Mouse (Mus musculus) lung, embryonic 15.5 days (tissue): ENCODE data around the gene C6. TPM values are rescaled to one million over a fixed set of nuclear protein-coding genes. Genes with fewer than 3 reads are reported as not detected.

Source experiments
- ATAC-seq: fragments of 200-750 bp; cut with Nextera tagmentation; 2 replicates; pipeline ENCODE4 v1.8.0; 2017; ENCODE audit warnings: moderate number of reproducible peaks, borderline replicate concordance; ENCODE audit not compliant: low FRiP score, low TSS enrichment; ENCODE audit errors: extremely low read depth
- H3K27ac ChIP-seq: fragments of 300-500 bp; sonication (generic); 2 replicates; pipeline ENCODE4 v1.5.1; 2015; ENCODE audit warnings: moderate library complexity, mild to moderate bottlenecking, inconsistent platforms
- H3K27me3 ChIP-seq: fragments of 300-500 bp; sonication (generic); 2 replicates; pipeline ENCODE4 v1.6.1; 2015; ENCODE audit warnings: inconsistent platforms
- H3K36me3 ChIP-seq: fragments of 300-500 bp; sonication (generic); 2 replicates; pipeline ENCODE4 v1.6.1; 2015; ENCODE audit warnings: inconsistent platforms
- H3K4me1 ChIP-seq: fragments of 300-500 bp; sonication (generic); 2 replicates; pipeline ENCODE4 v1.6.1; 2015; ENCODE audit warnings: inconsistent platforms
- H3K4me2 ChIP-seq: fragments of 300-500 bp; sonication (generic); 2 replicates; pipeline ENCODE4 v1.6.1; 2015; ENCODE audit warnings: inconsistent platforms, mild to moderate bottlenecking, moderate library complexity
- H3K4me3 ChIP-seq: fragments of 300-500 bp; sonication (generic); 2 replicates; pipeline ENCODE4 v1.5.1; 2015; ENCODE audit warnings: mild to moderate bottlenecking, inconsistent platforms
- H3K9ac ChIP-seq: fragments of 300-500 bp; sonication (generic); 2 replicates; pipeline ENCODE4 v1.6.1; 2015; ENCODE audit warnings: inconsistent platforms
- H3K9me3 ChIP-seq: fragments of 300-500 bp; sonication (generic); 2 replicates; pipeline ENCODE4 v1.6.1; 2016; ENCODE audit warnings: inconsistent platforms
- WGBS: fragments of 180-500 bp; shearing (Covaris S2); methylation state at CpG from one replicate; pipeline ENCODE4 v1.1.7; 2015; 5-methylcytosine and 5-hydroxymethylcytosine counted together
- polyA plus RNA-seq: library from polyadenylated mRNA; unstranded; fragments of >200 nt; fragmentation: Nextera tagmentation; extraction: Ambion mirVana; gene quantifications from 2 replicates; pipeline ENCODE4 v1.2.1, GENCODE M21; 2015

The C6 gene
- polyA plus RNA-seq, 1 experiment from 2014 or later, result not detected

DNA sequence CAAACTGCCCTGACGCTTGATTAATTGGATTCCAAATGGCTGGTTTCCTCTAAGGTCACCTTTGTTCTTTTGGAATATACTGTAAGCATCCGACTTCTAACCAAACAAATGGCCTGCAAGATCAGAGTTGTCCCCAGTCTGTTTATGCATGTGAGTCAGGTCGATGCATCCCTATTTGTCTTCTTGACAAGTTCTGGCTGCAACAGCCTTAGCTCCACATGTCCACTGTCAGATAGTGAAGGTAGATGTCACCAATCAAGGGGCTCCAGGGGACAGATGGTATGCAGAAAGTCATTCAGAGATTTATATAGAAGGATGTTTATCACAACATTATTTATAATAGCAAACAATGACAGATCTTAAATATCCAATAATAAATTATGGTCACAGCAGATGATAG, 91.5 kb downstream of the C6 start:
- Histone ChIP-seq H3K27ac (no peak overlapping the region), H3K4me3 (no peak overlapping the region), H3K9me3 (no peaks in the 10 kb centered on the region), H3K4me1 (no peaks in the 10 kb centered on the region), H3K36me3 (no peaks in the 10 kb centered on the region), H3K4me2 (no peak overlapping the region), H3K9ac (no peak overlapping the region), H3K27me3 (no peaks in the 10 kb centered on the region)
- 26% methylated on average over 3 of the region's 3 CpGs for WGBS
- no peak for ATAC-seq

- no peaks in the 10 kb centered on the region for H3K36me3 ChIP-seq
- ATAC-seq, result no peak
- H3K9ac ChIP-seq, result no peak overlapping the region
- no peak overlapping the region for H3K4me2 ChIP-seq
- no peak overlapping the region for H3K27ac ChIP-seq
- no peaks in the 10 kb centered on the region for H3K9me3 ChIP-seq
- no peak overlapping the region for H3K4me3 ChIP-seq
- no peaks in the 10 kb centered on the region for H3K27me3 ChIP-seq
- H3K4me1 ChIP-seq, result no peaks in the 10 kb centered on the region
- WGBS, result 71% methylated on average over 1 of the region's 1 CpGs
These were observed 94.2 kb downstream of the C6 start for GRCm38 (mm10) chr15:4821161-4821560.

DNA sequence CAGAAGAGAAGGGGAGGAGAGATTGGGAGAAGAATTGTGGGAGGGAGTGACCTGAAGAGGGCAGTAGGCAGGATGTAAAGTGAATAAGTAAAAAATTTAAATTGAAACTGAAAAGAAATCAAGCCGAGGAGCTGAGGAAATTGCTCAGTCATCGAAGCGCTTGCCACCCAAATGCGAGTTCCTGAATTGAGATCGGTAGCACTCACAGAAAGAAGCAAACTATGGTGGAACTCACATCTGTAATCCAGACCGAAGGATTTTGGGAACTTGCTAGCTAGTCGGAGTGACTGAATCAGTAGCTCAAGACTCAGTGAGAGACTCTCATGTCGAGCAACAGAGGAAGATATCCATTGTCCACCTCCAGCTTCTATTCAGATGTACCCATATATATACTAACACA, 94.8 kb downstream of the C6 start:
- H3K4me1 ChIP-seq, result no peaks in the 10 kb centered on the region
- ATAC-seq, result no peak
- no peaks in the 10 kb centered on the region for H3K36me3 ChIP-seq
- H3K27ac ChIP-seq, result no peak overlapping the region
- H3K4me3 ChIP-seq, result no peak overlapping the region
- no peak overlapping the region for H3K4me2 ChIP-seq
- no peak overlapping the region for H3K9ac ChIP-seq
- WGBS, result 86% methylated on average over 8 of the region's 8 CpGs
- H3K9me3 ChIP-seq, result no peaks in the 10 kb centered on the region
- no peaks in the 10 kb centered on the region for H3K27me3 ChIP-seq

DNA sequence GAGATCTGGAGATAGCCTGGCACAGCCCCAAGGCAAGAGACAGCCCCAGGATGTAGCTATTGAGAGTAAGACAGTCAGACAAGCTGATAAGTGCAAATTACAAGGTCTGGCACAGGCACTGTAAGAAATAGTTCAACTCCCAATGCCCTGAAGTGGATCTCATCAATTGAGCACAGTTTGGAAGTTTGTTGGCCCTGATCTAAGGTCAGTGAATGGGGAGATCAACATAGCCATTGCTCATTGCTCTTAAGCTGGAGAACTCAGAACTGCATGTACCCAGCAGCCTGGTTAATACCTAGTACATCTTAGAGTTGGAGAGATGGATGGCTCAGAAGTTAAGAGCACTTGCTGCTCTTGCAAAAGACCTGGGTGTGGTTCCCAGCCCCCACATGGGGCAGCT, 100.8 kb downstream of the C6 start:
- Histone ChIP-seq H3K9ac (no peak overlapping the region), H3K27me3 (no peaks in the 10 kb centered on the region), H3K4me1 (no peaks in the 10 kb centered on the region), H3K9me3 (no peaks in the 10 kb centered on the region), H3K4me2 (no peak overlapping the region), H3K4me3 (no peak overlapping the region), H3K36me3 (no peaks in the 10 kb centered on the region), H3K27ac (no peak overlapping the region)
- no peak for ATAC-seq

DNA sequence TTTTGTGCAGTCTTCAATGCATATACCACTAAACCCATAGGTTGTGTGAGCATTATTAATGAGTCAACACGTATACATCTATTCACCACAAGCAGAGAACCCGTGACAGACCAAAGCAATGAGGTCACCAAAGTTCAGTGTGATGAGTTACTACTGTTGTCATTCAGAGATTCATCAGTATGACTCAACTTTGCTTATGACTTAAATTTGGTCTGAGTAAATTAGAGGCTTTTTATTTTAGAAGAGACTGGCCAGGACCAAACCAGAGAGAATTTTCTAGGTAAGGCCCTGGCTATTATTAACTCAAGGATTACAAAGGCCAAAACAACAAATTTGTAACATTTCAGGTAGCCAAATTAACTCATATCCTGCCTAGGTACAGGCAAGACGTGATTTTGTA, 109.4 kb downstream of the C6 start:
- Histone ChIP-seq H3K27ac (no peak overlapping the region), H3K36me3 (no peaks in the 10 kb centered on the region), H3K9ac (no peak overlapping the region), H3K27me3 (no peaks in the 10 kb centered on the region), H3K4me3 (no peak overlapping the region), H3K4me1 (no peaks in the 10 kb centered on the region), H3K4me2 (no peak overlapping the region), H3K9me3 (no peaks in the 10 kb centered on the region)
- ATAC-seq, result no peak
- WGBS, result 68% methylated on average over 3 of the region's 3 CpGs

DNA sequence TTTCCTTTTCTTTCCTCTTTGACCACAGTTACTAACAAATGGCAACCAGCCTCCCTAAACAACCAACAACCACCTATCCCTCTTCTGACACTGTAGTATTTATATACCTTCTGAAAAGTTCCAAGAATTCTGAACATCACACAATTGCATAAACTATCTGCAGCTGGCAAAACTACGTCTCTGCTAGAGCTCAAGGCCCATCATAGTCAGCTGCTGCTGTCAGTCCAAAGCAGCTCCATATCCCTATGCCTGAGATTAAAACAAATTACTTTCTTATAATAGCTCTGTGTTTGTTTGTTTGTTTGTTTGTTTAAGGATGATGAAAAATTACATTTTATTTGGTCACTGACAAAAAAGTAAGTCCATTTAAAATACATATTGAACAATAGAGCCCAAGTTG, 123.0 kb downstream of the C6 start:
- H3K4me1 ChIP-seq, result no peaks in the 10 kb centered on the region
- no peaks in the 10 kb centered on the region for H3K9me3 ChIP-seq
- no peak overlapping the region for H3K9ac ChIP-seq
- ATAC-seq, result no peak
- no peaks in the 10 kb centered on the region for H3K36me3 ChIP-seq
- 67% methylated on average over 1 of the region's 1 CpGs for WGBS
- no peaks in the 10 kb centered on the region for H3K27me3 ChIP-seq
- no peak overlapping the region for H3K4me2 ChIP-seq
- H3K4me3 ChIP-seq, result no peak overlapping the region
- no peak overlapping the region for H3K27ac ChIP-seq

Other genes with a start within 250 kb of the C6 start
- not detected in 2 replicates for gene Mroh2b, start 171.6 kb downstream of the C6 start, polyA plus RNA-seq